Mouse (Mus musculus): ENCODE results near the gene Ndufaf3. TPM values are rescaled to one million over a fixed set of nuclear protein-coding genes. Genes with fewer than 3 reads are reported as not detected.

Gene Ndufaf3
- polyA plus RNA-seq, 1 experiment, result 63.1 TPM

GRCm38 (mm10) chr9:108573774-108574690 is 6.8 kb upstream of the Ndufaf3 start:
- DNase-seq (ENCODE audit: low read depth), result no peak

GRCm38 (mm10) chr9:108572321-108572720 is 5.1 kb upstream of the Ndufaf3 start:
- DNase-seq (ENCODE audit: low read depth), result no peak

GRCm38 (mm10) chr9:108571401-108571973 is 4.3 kb upstream of the Ndufaf3 start:
- no peak for DNase-seq (ENCODE audit: low read depth)

- DNase-seq (ENCODE audit: low read depth), result no peak
Observed at GRCm38 (mm10) chr9:108570207-108570896, 3.1 kb upstream of the Ndufaf3 start.

- no peak for DNase-seq (ENCODE audit: low read depth)
Observed at GRCm38 (mm10) chr9:108569381-108570206, 2.4 kb upstream of the Ndufaf3 start, which contains the start of gene Dalrd3. Gene Dalrd3, plus strand, starts transcription at chr9:108569886.

- DNase-seq (ENCODE audit: low read depth), result no peak
Observed at GRCm38 (mm10) chr9:108568511-108568921, 1.3 kb upstream of the Ndufaf3 start.

- DNase-seq (ENCODE audit: low read depth), result no peak
Observed at GRCm38 (mm10) chr9:108567931-108568419, 741 bp upstream of the Ndufaf3 start.

GRCm38 (mm10) chr9:108565881-108566814 is 1.1 kb downstream of the Ndufaf3 start:
- no peak for DNase-seq (ENCODE audit: low read depth)

GRCm38 (mm10) chr9:108564131-108564530 is 3.1 kb downstream of the Ndufaf3 start:
- no peak for DNase-seq (ENCODE audit: low read depth)

- no peak for DNase-seq (ENCODE audit: low read depth)
Observed at GRCm38 (mm10) chr9:108563671-108564070, 3.6 kb downstream of the Ndufaf3 start.

- no peak for DNase-seq (ENCODE audit: low read depth)
Observed at GRCm38 (mm10) chr9:108560227-108560841, 6.9 kb downstream of the Ndufaf3 start, which contains the start of gene Impdh2. Gene Impdh2, plus strand, starts transcription at chr9:108560286.

GRCm38 (mm10) chr9:108559169-108559568 is 8.1 kb downstream of the Ndufaf3 start:
- no peak for DNase-seq (ENCODE audit: low read depth)

GRCm38 (mm10) chr9:108546875-108547274 is 20.4 kb downstream of the Ndufaf3 start:
- DNase-seq (ENCODE audit: low read depth), result no peak

GRCm38 (mm10) chr9:108545986-108546385 is 21.2 kb downstream of the Ndufaf3 start:
- DNase-seq (ENCODE audit: low read depth), result no peak

- no peak for DNase-seq (ENCODE audit: low read depth)
Observed at GRCm38 (mm10) chr9:108540846-108541245, 26.4 kb downstream of the Ndufaf3 start.

GRCm38 (mm10) chr9:108531496-108531895 is 35.7 kb downstream of the Ndufaf3 start:
- DNase-seq (ENCODE audit: low read depth), result no peak

- no peak for DNase-seq (ENCODE audit: low read depth)
Observed at GRCm38 (mm10) chr9:108530954-108531353, 36.3 kb downstream of the Ndufaf3 start.

GRCm38 (mm10) chr9:108525400-108525799 is 41.8 kb downstream of the Ndufaf3 start:
- no peak for DNase-seq (ENCODE audit: low read depth)

GRCm38 (mm10) chr9:108523341-108523740 is 43.9 kb downstream of the Ndufaf3 start:
- no peak for DNase-seq (ENCODE audit: low read depth)

GRCm38 (mm10) chr9:108521604-108522003 is 45.6 kb downstream of the Ndufaf3 start:
- DNase-seq (ENCODE audit: low read depth), result no peak
